Mouse (Mus musculus): ENCODE measurements around the gene Slc39a11.

DNA sequence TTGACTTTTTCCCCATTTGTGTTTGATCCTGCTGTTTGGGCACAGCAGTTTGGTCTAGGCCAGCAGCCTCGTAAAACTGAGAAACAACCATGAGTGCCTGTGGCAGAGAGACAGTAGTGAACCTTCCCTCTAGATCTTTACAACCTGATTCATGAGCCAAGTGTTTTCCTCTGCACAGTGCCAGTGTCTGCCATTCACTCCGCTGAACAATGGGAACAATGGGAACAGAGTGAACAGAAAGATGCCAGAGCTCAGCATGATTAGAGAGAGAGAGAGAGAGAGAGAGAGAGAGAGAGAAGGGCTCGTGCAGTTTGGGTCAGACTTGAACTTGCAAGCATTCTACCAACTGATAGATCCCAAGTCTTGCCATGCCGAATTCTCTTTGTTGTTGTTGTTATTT, 199.2 kb downstream of the Slc39a11 start:
- no peak for TF ChIP-seq CTCF (IDR thresholded peaks at IDR 0.05; ENCODE audit: control insufficient read depth, insufficient read depth, low read length)
- TF ChIP-seq POLR2A (IDR thresholded peaks at IDR 0.05; ENCODE audit: borderline replicate concordance, control insufficient read depth, low read depth, low read length), result no peak
